ENCODE assay signal across 9 mouse cellular contexts in the genomic region with DNA sequence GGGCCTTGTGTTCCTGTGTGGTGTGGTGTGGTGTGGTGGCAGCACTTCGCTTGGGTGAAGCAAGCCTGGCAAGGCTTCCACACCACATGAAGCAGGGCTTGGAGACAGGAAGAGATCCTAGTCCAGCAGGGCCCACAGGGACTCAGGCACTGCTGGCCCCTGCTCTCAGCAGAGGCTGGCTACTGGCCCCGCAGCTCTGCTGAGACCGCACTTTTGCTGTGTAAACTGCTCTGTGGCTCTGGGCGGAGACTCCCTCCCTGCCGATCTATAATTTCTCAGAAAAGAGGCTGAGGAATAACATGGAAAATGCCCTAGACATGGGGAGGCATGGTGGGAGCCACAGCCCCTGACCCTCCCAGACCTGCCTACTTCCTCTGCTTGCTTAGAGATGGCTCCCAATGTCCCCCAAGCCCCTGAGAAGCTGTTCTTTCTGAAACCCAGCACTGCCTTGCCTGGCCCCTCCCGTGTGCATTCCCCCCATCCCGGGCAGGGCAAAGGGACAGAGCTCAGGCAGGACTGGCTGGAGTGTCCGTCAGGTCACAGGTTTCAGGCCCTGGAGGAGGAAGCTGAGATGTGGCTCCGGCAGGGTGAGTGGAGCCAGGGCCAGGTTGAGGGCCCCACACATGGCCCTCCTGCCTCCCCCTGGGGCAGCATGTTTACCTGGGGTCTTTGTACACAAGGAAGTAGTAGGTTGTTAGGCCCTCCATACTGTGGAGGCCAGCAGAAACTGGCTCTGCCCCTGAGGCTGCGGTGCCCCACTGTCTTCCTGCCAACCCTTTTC. TPM values are rescaled to one million over a fixed set of nuclear protein-coding genes. Genes with fewer than 3 reads are reported as not detected.
A peak's percentile ranks its signal among the peaks of the same experiment; 100 is the strongest.
DNase-seq lines count a peak whose midpoint lies in the region; ATAC-seq and TF ChIP-seq lines count a peak whose summit lies in the region.
"Had no signal": no experiment of that assay in that cellular context is flagged by ENCODE, and none has a peak within 500 bp of the region (broad histone marks: within the 10 kb centered on the region; RNA-seq: fewer than 3 reads in every experiment).

No protein-coding gene starts in this region.

- no peak overlapping the region for H3K4me3 ChIP-seq in kidney, embryonic 14.5 days (ENCODE audit: low read length)
- H3K4me3 ChIP-seq in embryonic facial prominence, embryonic 13.5 days, result no peak overlapping the region
- H3K4me3 ChIP-seq in kidney, adult 2 months (ENCODE audit: insufficient read depth, low read depth, low read length), result peak overlapping the region; percentile 5; the same call in 1 of the 2 replicates
- peak overlapping the region; percentile 23; the same call in 1 of the 2 replicates for H3K4me3 ChIP-seq in liver, embryonic 15.5 days (replicated peaks)
- no peak overlapping the region for H3K4me3 ChIP-seq in forebrain, embryonic 13.5 days
- H3K4me3 ChIP-seq: heart, embryonic 15.5 days had no signal

- H3K27me3 ChIP-seq in kidney, embryonic 14.5 days (ENCODE audit: control insufficient read depth, insufficient read depth, low read length), result no peaks in the 10 kb centered on the region
- no peaks in the 10 kb centered on the region for H3K27me3 ChIP-seq in embryonic facial prominence, embryonic 13.5 days
- no peaks in the 10 kb centered on the region for H3K27me3 ChIP-seq in kidney, adult 2 months (replicated peaks; ENCODE audit: control insufficient read depth, insufficient read depth, low read length)
- peaks cover 5% of the 10 kb centered on the region for H3K27me3 ChIP-seq in liver, embryonic 15.5 days
- no peaks in the 10 kb centered on the region for H3K27me3 ChIP-seq in forebrain, embryonic 13.5 days
- H3K27me3 ChIP-seq: heart, embryonic 15.5 days had no signal

- no peak overlapping the region for H3K4me2 ChIP-seq in kidney, embryonic 14.5 days (replicated peaks; ENCODE audit: low read depth, low read length)
- no peak overlapping the region; the same call in 1 of the 2 replicates for H3K4me2 ChIP-seq in embryonic facial prominence, embryonic 13.5 days
- peak overlapping the region; percentile 21 for H3K4me2 ChIP-seq in liver, embryonic 15.5 days
- H3K4me2 ChIP-seq in forebrain, embryonic 13.5 days, result no peak overlapping the region
- H3K4me2 ChIP-seq: heart, embryonic 15.5 days had no signal

- DNase-seq in kidney, adult 11 months, result peak; percentile 76
- DNase-seq in kidney, adult 2 months, result peak; percentile 90
- no peak for DNase-seq in cerebellum, adult 11-12 months
- DNase-seq in thymus, adult 18-20 months, result no peak

- no peaks in the 10 kb centered on the region for H3K9me3 ChIP-seq in kidney, embryonic 14.5 days (ENCODE audit: control insufficient read depth, low read length)
- no peaks in the 10 kb centered on the region for H3K9me3 ChIP-seq in embryonic facial prominence, embryonic 13.5 days
- no peaks in the 10 kb centered on the region for H3K9me3 ChIP-seq in liver, embryonic 15.5 days (replicated peaks)
- no peaks in the 10 kb centered on the region for H3K9me3 ChIP-seq in forebrain, embryonic 13.5 days (replicated peaks)
- H3K9me3 ChIP-seq: heart, embryonic 15.5 days had no signal

- no peak for ATAC-seq in kidney, embryonic 14.5 days (ENCODE audit: low FRiP score, low TSS enrichment)
- peak; percentile 2; the same call in 1 of the 2 replicates for ATAC-seq in embryonic facial prominence, embryonic 13.5 days (ENCODE audit: insufficient number of reproducible peaks, insufficient read depth, low FRiP score, low TSS enrichment, low read depth)
- ATAC-seq in liver, embryonic 15.5 days (ENCODE audit: insufficient read depth), result peak; percentile 43
- no peak for ATAC-seq in forebrain, embryonic 13.5 days

- no peak overlapping the region for H3K27ac ChIP-seq in kidney, embryonic 14.5 days (ENCODE audit: low read depth, low read length)
- no peak overlapping the region for H3K27ac ChIP-seq in embryonic facial prominence, embryonic 13.5 days
- H3K27ac ChIP-seq in kidney, adult 2 months (ENCODE audit: insufficient read depth, low read depth, low read length), result peak overlapping the region; percentile 92
- peak overlapping the region; percentile 78 for H3K27ac ChIP-seq in liver, embryonic 15.5 days (replicated peaks)
- no peak overlapping the region for H3K27ac ChIP-seq in forebrain, embryonic 13.5 days
- H3K27ac ChIP-seq: heart, embryonic 15.5 days had no signal

- TF ChIP-seq CTCF in kidney, adult 2 months (conservative IDR thresholded peaks at IDR 0.05; ENCODE audit: insufficient read depth, insufficient read length, low read depth, low read length), result no peak

- no peaks in the 10 kb centered on the region; the same call in 1 of the 2 replicates for H3K36me3 ChIP-seq in kidney, embryonic 14.5 days (ENCODE audit: control insufficient read depth, insufficient read depth, low read length)
- peaks cover under 1% of the 10 kb centered on the region for H3K36me3 ChIP-seq in embryonic facial prominence, embryonic 13.5 days
- no peaks in the 10 kb centered on the region for H3K36me3 ChIP-seq in kidney, adult 2 months (ENCODE audit: control insufficient read depth, insufficient read depth, low read length)
- peaks cover 9% of the 10 kb centered on the region for H3K36me3 ChIP-seq in liver, embryonic 15.5 days (replicated peaks)
- H3K36me3 ChIP-seq in forebrain, embryonic 13.5 days (ENCODE audit: poor library complexity, severe bottlenecking), result peaks cover 5% of the 10 kb centered on the region

- H3K9ac ChIP-seq in kidney, embryonic 14.5 days (ENCODE audit: low read depth, low read length), result no peak overlapping the region
- peak overlapping the region; percentile 53 for H3K9ac ChIP-seq in embryonic facial prominence, embryonic 13.5 days
- 0 out of 2 replicates have a peak overlapping the region, but pooled peaks have one; percentile 6 for H3K9ac ChIP-seq in liver, embryonic 15.5 days
- H3K9ac ChIP-seq in forebrain, embryonic 13.5 days, result no peak overlapping the region
- H3K9ac ChIP-seq: heart, embryonic 15.5 days had no signal

- WGBS in kidney, embryonic 14.5 days, result 50% methylated on average over 10 of the region's 10 CpGs
- 49% methylated on average over 10 of the region's 10 CpGs for WGBS in embryonic facial prominence, embryonic 13.5 days
- WGBS in kidney, adult 2 months, result 31% methylated on average over 10 of the region's 10 CpGs
- WGBS in liver, embryonic 15.5 days (ENCODE audit: insufficient replicate concordance), result 60% methylated on average over 10 of the region's 10 CpGs
- 69% methylated on average over 10 of the region's 10 CpGs for WGBS in forebrain, embryonic 13.5 days

- no peaks in the 10 kb centered on the region for H3K4me1 ChIP-seq in kidney, embryonic 14.5 days (ENCODE audit: control insufficient read depth, insufficient read depth, low read length)
- no peaks in the 10 kb centered on the region for H3K4me1 ChIP-seq in embryonic facial prominence, embryonic 13.5 days
- peaks cover 23% of the 10 kb centered on the region for H3K4me1 ChIP-seq in kidney, adult 2 months (ENCODE audit: control insufficient read depth, insufficient read depth, low read length)
- peaks cover 22% of the 10 kb centered on the region for H3K4me1 ChIP-seq in liver, embryonic 15.5 days (replicated peaks)
- H3K4me1 ChIP-seq in forebrain, embryonic 13.5 days, result no peaks in the 10 kb centered on the region
- H3K4me1 ChIP-seq: heart, embryonic 15.5 days had no signal

- TF ChIP-seq POLR2A in kidney, adult 2 months (IDR thresholded peaks at IDR 0.05; ENCODE audit: low read depth, low read length), result peak; percentile 7

RNA-seq across cellular contexts. Expression of a gene that starts 8.6 kb away (rescaled TPM):
- polyA plus RNA-seq in kidney, embryonic 14.5 days (2014; fragmentation: Nextera tagmentation; extraction: Ambion mirVana), result 57.1 and 61.8 TPM in 2 replicates
- 46.3 and 51.5 TPM in 2 replicates for polyA plus RNA-seq in embryonic facial prominence, embryonic 13.5 days (2015; fragmentation: Nextera tagmentation; extraction: Ambion mirVana)
- polyA plus RNA-seq in kidney, adult 2 months (2012; rRNA removed), result 37.2 and 38.4 TPM in 2 replicates
- polyA plus RNA-seq in liver, embryonic 15.5 days (2015; fragmentation: Nextera tagmentation; extraction: Ambion mirVana), result 68.1 and 73.5 TPM in 2 replicates
- polyA plus RNA-seq in forebrain, embryonic 13.5 days (2015; fragmentation: Nextera tagmentation; extraction: Ambion mirVana), result 68.5 and 76.9 TPM in 2 replicates

RNA-seq across cellular contexts. Expression of a gene that starts 8.9 kb away (rescaled TPM):
- polyA plus RNA-seq in kidney, embryonic 14.5 days (2014; fragmentation: Nextera tagmentation; extraction: Ambion mirVana), result 32.1 and 36.8 TPM in 2 replicates
- polyA plus RNA-seq in embryonic facial prominence, embryonic 13.5 days (2015; fragmentation: Nextera tagmentation; extraction: Ambion mirVana), result 39.3 and 43.2 TPM in 2 replicates
- 55.5 and 69.0 TPM in 2 replicates for polyA plus RNA-seq in kidney, adult 2 months (2012; rRNA removed)
- polyA plus RNA-seq in liver, embryonic 15.5 days (2015; fragmentation: Nextera tagmentation; extraction: Ambion mirVana), result 45.2 and 48.4 TPM in 2 replicates
- 64.3 and 67.4 TPM in 2 replicates for polyA plus RNA-seq in forebrain, embryonic 13.5 days (2015; fragmentation: Nextera tagmentation; extraction: Ambion mirVana)

RNA-seq across cellular contexts. Expression of a gene that starts 11.7 kb away (rescaled TPM):
- polyA plus RNA-seq in kidney, embryonic 14.5 days (2014; fragmentation: Nextera tagmentation; extraction: Ambion mirVana), result 0.49 and 1.0 TPM in 2 replicates
- polyA plus RNA-seq in embryonic facial prominence, embryonic 13.5 days (2015; fragmentation: Nextera tagmentation; extraction: Ambion mirVana), result 0.37 and 0.42 TPM in 2 replicates
- 50.6 and 77.3 TPM in 2 replicates for polyA plus RNA-seq in kidney, adult 2 months (2012; rRNA removed)
- 9.6 and 11.5 TPM in 2 replicates for polyA plus RNA-seq in liver, embryonic 15.5 days (2015; fragmentation: Nextera tagmentation; extraction: Ambion mirVana)
- 0.17 and 0.25 TPM in 2 replicates for polyA plus RNA-seq in forebrain, embryonic 13.5 days (2015; fragmentation: Nextera tagmentation; extraction: Ambion mirVana)

RNA-seq across cellular contexts. Expression of a gene that starts 17.4 kb away (rescaled TPM):
- polyA plus RNA-seq in kidney, embryonic 14.5 days (2014; fragmentation: Nextera tagmentation; extraction: Ambion mirVana), result 18.2 and 25.2 TPM in 2 replicates
- polyA plus RNA-seq in embryonic facial prominence, embryonic 13.5 days (2015; fragmentation: Nextera tagmentation; extraction: Ambion mirVana), result 31.9 and 34.4 TPM in 2 replicates
- 32.2 and 40.7 TPM in 2 replicates for polyA plus RNA-seq in kidney, adult 2 months (2012; rRNA removed)
- polyA plus RNA-seq in liver, embryonic 15.5 days (2015; fragmentation: Nextera tagmentation; extraction: Ambion mirVana), result 11.5 and 13.0 TPM in 2 replicates
- 31.3 and 36.5 TPM in 2 replicates for polyA plus RNA-seq in forebrain, embryonic 13.5 days (2015; fragmentation: Nextera tagmentation; extraction: Ambion mirVana)

RNA-seq across cellular contexts. Expression of a gene that starts 17.4 kb away (rescaled TPM):
- 102 and 111 TPM in 2 replicates for polyA plus RNA-seq in kidney, embryonic 14.5 days (2014; fragmentation: Nextera tagmentation; extraction: Ambion mirVana)
- polyA plus RNA-seq in embryonic facial prominence, embryonic 13.5 days (2015; fragmentation: Nextera tagmentation; extraction: Ambion mirVana), result 86.1 and 93.0 TPM in 2 replicates
- 162 and 199 TPM in 2 replicates for polyA plus RNA-seq in kidney, adult 2 months (2012; rRNA removed)
- 52.3 and 52.8 TPM in 2 replicates for polyA plus RNA-seq in liver, embryonic 15.5 days (2015; fragmentation: Nextera tagmentation; extraction: Ambion mirVana)
- polyA plus RNA-seq in forebrain, embryonic 13.5 days (2015; fragmentation: Nextera tagmentation; extraction: Ambion mirVana), result 81.4 and 85.4 TPM in 2 replicates

Comparison
In these comparisons a context has a peak if more than half of its experiments do, and no peak if none do; other contexts are left out.
1. H3K27ac ChIP-seq: peak in kidney, adult 2 months (single experiment) and liver, embryonic 15.5 days (single experiment); none in kidney, embryonic 14.5 days (single experiment), embryonic facial prominence, embryonic 13.5 days (single experiment) and forebrain, embryonic 13.5 days (single experiment).
2. H3K4me3 ChIP-seq: peak in kidney, adult 2 months (single experiment) and liver, embryonic 15.5 days (single experiment); none in kidney, embryonic 14.5 days (single experiment), embryonic facial prominence, embryonic 13.5 days (single experiment) and forebrain, embryonic 13.5 days (single experiment).
3. DNase-seq: peak in kidney, adult 11 months (single experiment) and kidney, adult 2 months (single experiment); none in cerebellum, adult 11-12 months (single experiment) and thymus, adult 18-20 months (0 of 2).
4. ATAC-seq: peak in embryonic facial prominence, embryonic 13.5 days (single experiment) and liver, embryonic 15.5 days (single experiment); none in kidney, embryonic 14.5 days (single experiment) and forebrain, embryonic 13.5 days (single experiment).
5. H3K9ac ChIP-seq: peak in embryonic facial prominence, embryonic 13.5 days (single experiment) and liver, embryonic 15.5 days (single experiment); none in kidney, embryonic 14.5 days (single experiment) and forebrain, embryonic 13.5 days (single experiment).